Mouse (Mus musculus): ENCODE results near the gene Sgip1. TPM values are rescaled to one million over a fixed set of nuclear protein-coding genes. Genes with fewer than 3 reads are reported as not detected.

Gene Sgip1
- total RNA-seq, 2 experiments from 2014 or later: 0.76 to 0.83 TPM

DNA sequence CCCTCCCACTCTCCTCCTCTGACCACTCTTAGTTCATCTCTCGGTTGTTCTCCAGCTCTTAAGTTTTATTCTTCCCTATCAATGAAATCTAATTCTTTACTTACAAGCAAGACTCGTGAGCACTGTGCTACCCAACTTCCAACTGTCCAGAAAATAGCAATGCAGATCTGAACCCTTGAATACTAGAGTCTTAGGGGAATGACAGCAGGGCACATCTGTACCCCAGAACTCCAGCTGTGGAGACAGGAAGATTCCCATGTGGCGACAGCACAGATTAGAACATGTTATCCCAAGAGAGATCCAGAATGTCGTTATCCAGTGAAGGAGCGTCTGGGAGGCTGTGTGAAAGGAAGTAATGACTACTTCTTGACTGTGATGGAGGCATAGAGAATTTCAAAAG is 265.2 kb downstream of the Sgip1 start:
- intact Hi-C loops (cut with DNase I): no loop called here
- DNase-seq: no peak

DNA sequence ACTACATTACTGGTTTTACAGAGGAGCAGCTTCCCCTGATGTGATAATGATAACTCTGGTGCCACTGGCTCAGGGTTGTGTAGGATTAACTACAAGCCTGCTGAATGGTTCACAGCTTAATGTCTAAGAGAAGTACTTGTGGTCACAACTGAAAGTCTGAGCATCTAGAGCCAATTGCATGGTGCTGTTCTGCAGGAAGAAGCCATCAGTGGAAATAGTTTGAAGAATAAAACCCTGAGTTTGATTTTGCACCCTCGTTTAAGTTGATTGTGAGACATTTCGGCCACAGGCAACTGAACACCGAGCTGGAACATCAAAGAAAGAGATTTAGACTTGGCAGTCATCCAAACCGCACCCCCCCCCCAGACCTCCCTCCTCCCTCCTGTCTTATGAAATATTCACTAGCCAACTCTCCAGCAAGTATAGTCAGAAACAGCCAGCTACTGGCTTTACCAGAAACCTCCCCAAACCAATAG is 265.9 kb downstream of the Sgip1 start:
- intact Hi-C loops (cut with DNase I): no loop called here
- no peak for DNase-seq

DNA sequence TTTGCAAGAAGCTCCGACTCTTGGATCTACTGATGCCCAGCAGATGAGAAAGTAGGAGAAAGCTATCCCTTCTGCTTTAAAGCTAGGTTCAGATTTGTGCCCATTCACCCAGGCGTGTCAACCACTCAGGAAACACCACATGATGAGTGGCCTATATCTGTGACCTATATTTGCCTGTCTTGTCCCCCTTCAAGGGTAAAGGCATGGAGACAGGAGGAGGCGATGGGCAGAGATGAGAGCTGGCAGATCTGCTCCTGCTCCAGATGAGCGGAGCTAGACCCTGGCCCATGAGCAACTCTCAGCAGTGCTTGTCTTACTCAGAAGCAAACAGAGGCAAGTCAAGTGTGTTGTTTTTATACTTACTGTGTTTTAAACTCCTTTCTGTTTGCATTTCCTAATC is 269.6 kb downstream of the Sgip1 start:
- intact Hi-C loops (cut with DNase I): no loop called here

DNA sequence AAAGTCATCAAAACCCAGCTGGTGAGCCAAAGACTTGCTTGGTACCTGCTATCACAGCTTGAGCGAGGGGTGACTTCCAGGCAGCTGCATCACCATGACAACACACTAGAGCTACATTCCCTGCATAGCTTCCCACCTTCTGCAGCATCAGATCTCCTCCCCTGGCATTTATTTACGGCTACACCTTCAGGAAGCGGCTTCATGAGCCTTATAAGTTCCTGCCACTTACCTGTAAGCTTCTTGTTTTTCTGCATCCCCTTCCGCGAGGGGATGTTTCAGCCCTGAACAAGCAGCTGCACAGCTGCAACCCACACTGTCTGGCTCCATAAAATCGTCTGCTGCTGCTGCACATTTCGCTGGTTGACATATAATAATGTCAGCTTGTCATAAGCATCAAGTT is 270.7 kb downstream of the Sgip1 start:
- no peak for DNase-seq
- intact Hi-C loops (cut with DNase I): no loop called here

More for the DNA sequence above, 269.6 kb downstream of the Sgip1 start:
- DNase-seq: no peak

DNA sequence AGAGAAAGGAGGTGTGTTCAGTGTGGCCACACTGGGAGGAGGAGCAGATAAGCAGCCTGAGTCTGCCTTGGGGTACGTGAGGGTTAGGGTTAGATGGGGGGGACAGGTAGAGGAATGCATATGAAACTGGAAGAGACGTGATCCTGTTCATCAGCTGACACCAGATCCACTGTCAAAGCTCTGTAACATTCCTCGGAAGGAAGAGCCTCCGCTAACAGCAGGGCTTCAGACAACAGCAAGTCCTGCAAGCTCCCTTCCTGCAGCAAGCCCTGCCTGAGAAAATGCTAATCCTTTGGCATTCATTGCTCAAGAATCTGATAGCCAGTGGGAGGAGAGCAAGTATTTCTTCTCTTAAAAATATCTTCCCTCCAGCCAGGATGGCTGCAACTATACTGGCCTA is 272.4 kb downstream of the Sgip1 start:
- DNase-seq: no peak
- intact Hi-C loops (cut with DNase I): no loop called here

Other genes starting within 250 kb of the Sgip1 start
- not detected for gene Tctex1d1, start 237.3 kb downstream of the Sgip1 start, total RNA-seq (2021)

All from heart, postnatal 36 days (tissue).